Mouse (Mus musculus) cerebellum, adult 2 months (tissue): ENCODE data around the gene Ric8b. TPM values are rescaled to one million over a fixed set of nuclear protein-coding genes. Genes with fewer than 3 reads are reported as not detected.
A peak's percentile ranks its signal among the peaks of the same experiment; 100 is the strongest.

Experiments
- DNase-seq, 2 experiments: peaks; one replicate each; pipeline ENCODE4 v3.0.0; 2021
- H3K27ac ChIP-seq: fragments of 200-500 bp; 2 replicates; pipeline ENCODE4 v1.5.1; 2012; ENCODE audit warnings: low read length, control low read depth, inconsistent platforms; ENCODE audit not compliant: insufficient read depth
- H3K27me3 ChIP-seq: fragments of 200-500 bp; 2 replicates; pipeline ENCODE4 v1.6.1; 2012; ENCODE audit warnings: inconsistent platforms, mild to moderate bottlenecking, low read length, moderate library complexity; ENCODE audit not compliant: control insufficient read depth, insufficient read depth
- H3K4me1 ChIP-seq: fragments of 200-500 bp; 2 replicates; pipeline ENCODE4 v1.6.1; 2011; ENCODE audit warnings: low read length; ENCODE audit not compliant: control insufficient read depth, insufficient read depth
- H3K4me3 ChIP-seq: fragments of 200-500 bp; replicated peaks from 2 replicates; pipeline ENCODE3; 2011; ENCODE audit warnings: mild to moderate bottlenecking, low read depth, low read length, control low read depth; ENCODE audit not compliant: insufficient read depth
- CTCF ChIP-seq: fragments of 200-500 bp; IDR thresholded peaks from 2 replicates; pipeline ENCODE4 v1.5.1; 2011; ENCODE audit warnings: low read depth, mild to moderate bottlenecking, control low read depth, low read length, moderate library complexity, borderline replicate concordance; ENCODE audit not compliant: insufficient read depth
- POLR2A ChIP-seq: fragments of 200-500 bp; IDR thresholded peaks from 2 replicates; pipeline ENCODE4 v1.6.1; 2011; ENCODE audit warnings: low read length, control low read depth, borderline replicate concordance; ENCODE audit not compliant: insufficient read depth
- WGBS: fragments of 180-500 bp; shearing (Covaris S2); methylation state at CpG from one replicate; pipeline ENCODE4 v1.1.7; 2018; 5-methylcytosine and 5-hydroxymethylcytosine counted together
- polyA plus RNA-seq: library from polyadenylated mRNA; depleted of rRNA; stranded (reverse); fragments of >200 nt; gene quantifications from 2 replicates; pipeline ENCODE4 v1.2.3, GENCODE M21; 2012

Gene Ric8b
- polyA plus RNA-seq, 1 experiment = 43.3 TPM

- H3K27me3 ChIP-seq = no peaks in the 10 kb centered on the region
- WGBS = 91% methylated on average over 11 of the region's 11 CpGs
Observed at GRCm38 (mm10) chr10:85007861-85008840, 90.7 kb downstream of the Ric8b start.

GRCm38 (mm10) chr10:85011066-85011465 is 93.7 kb downstream of the Ric8b start:
- H3K4me1 ChIP-seq = no peaks in the 10 kb centered on the region
- H3K4me3 ChIP-seq = no peak overlapping the region
- TF ChIP-seq POLR2A = no peak
- TF ChIP-seq CTCF = no peak
- 87% methylated on average over 2 of the region's 2 CpGs for WGBS
- no peak overlapping the region for H3K27ac ChIP-seq
- no peak for DNase-seq
- no peaks in the 10 kb centered on the region for H3K27me3 ChIP-seq

More at GRCm38 (mm10) chr10:85007861-85008840, 90.7 kb downstream of the Ric8b start:
- no peak overlapping the region for H3K27ac ChIP-seq
- TF ChIP-seq POLR2A = no peak
- TF ChIP-seq CTCF = no peak
- no peaks in the 10 kb centered on the region for H3K4me1 ChIP-seq
- H3K4me3 ChIP-seq = no peak overlapping the region
- DNase-seq = no peak

GRCm38 (mm10) chr10:85013464-85013863 is 96.0 kb downstream of the Ric8b start:
- TF ChIP-seq CTCF (peak; percentile 65), POLR2A (no peak)
- Histone ChIP-seq H3K4me1 (no peaks in the 10 kb centered on the region), H3K4me3 (no peak overlapping the region), H3K27ac (no peak overlapping the region), H3K27me3 (no peaks in the 10 kb centered on the region)
- 16% methylated on average over 1 of the region's 1 CpGs for WGBS
- DNase-seq = peak in 1 of 2 experiments; percentile 23

GRCm38 (mm10) chr10:85013924-85014428 is 96.6 kb downstream of the Ric8b start:
- no peak for DNase-seq
- Histone ChIP-seq H3K4me3 (no peak overlapping the region), H3K4me1 (no peaks in the 10 kb centered on the region), H3K27ac (no peak overlapping the region), H3K27me3 (no peaks in the 10 kb centered on the region)
- TF ChIP-seq POLR2A (no peak), CTCF (no peak)
- 77% methylated on average over 8 of the region's 8 CpGs for WGBS

GRCm38 (mm10) chr10:85014456-85014976 is 97.1 kb downstream of the Ric8b start:
- no peak overlapping the region for H3K27ac ChIP-seq
- WGBS = 56% methylated on average over 9 of the region's 9 CpGs
- H3K27me3 ChIP-seq = no peaks in the 10 kb centered on the region
- H3K4me1 ChIP-seq = no peaks in the 10 kb centered on the region
- TF ChIP-seq POLR2A (no peak), CTCF (no peak)
- no peak overlapping the region for H3K4me3 ChIP-seq
- no peak for DNase-seq

GRCm38 (mm10) chr10:85022647-85023312 is 105.4 kb downstream of the Ric8b start:
- DNase-seq = no peak
- no peak overlapping the region for H3K27ac ChIP-seq
- 58% methylated on average over 11 of the region's 11 CpGs for WGBS
- no peak overlapping the region for H3K4me3 ChIP-seq
- H3K27me3 ChIP-seq = no peaks in the 10 kb centered on the region
- TF ChIP-seq CTCF (no peak), POLR2A (no peak)
- no peaks in the 10 kb centered on the region for H3K4me1 ChIP-seq

GRCm38 (mm10) chr10:85023313-85023666 is 105.9 kb downstream of the Ric8b start:
- WGBS = 4% methylated on average over 6 of the region's 6 CpGs
- DNase-seq = peak in 1 of 2 experiments; percentile 18
- Histone ChIP-seq H3K27ac (no peak overlapping the region), H3K27me3 (no peaks in the 10 kb centered on the region), H3K4me3 (no peak overlapping the region), H3K4me1 (no peaks in the 10 kb centered on the region)
- TF ChIP-seq POLR2A (no peak), CTCF (no peak)
